Mouse (Mus musculus): ENCODE results near the gene Fis1.
"Not testable (repeated sequence)": the region's sequence is repeated elsewhere in the genome, so short reads cannot be mapped to it uniquely, and the experiment has no call there.

Fis1 gene

GRCm38 (mm10) chr5:136940029-136940428 lies 13.0 kb upstream of the Fis1 start:
- in situ Hi-C loops (cut with MboI; ENCODE audit: low sequenced_read_pairs), result not testable (repeated sequence)

- in situ Hi-C loops (cut with MboI; ENCODE audit: low sequenced_read_pairs), result no loop called here
These were observed 12.1 kb upstream of the Fis1 start for GRCm38 (mm10) chr5:136940845-136941560.

GRCm38 (mm10) chr5:136942781-136943180 lies 10.3 kb upstream of the Fis1 start:
- in situ Hi-C loops (cut with MboI; ENCODE audit: low sequenced_read_pairs), result no loop called here

GRCm38 (mm10) chr5:136943382-136943781 lies 9.7 kb upstream of the Fis1 start:
- in situ Hi-C loops (cut with MboI; ENCODE audit: low sequenced_read_pairs), result no loop called here

- in situ Hi-C loops (cut with MboI; ENCODE audit: low sequenced_read_pairs), result no loop called here
These were observed 8.0 kb upstream of the Fis1 start for GRCm38 (mm10) chr5:136945084-136945483.

GRCm38 (mm10) chr5:136947874-136948273 lies 5.2 kb upstream of the Fis1 start:
- in situ Hi-C loops (cut with MboI; ENCODE audit: low sequenced_read_pairs), result no loop called here

- in situ Hi-C loops (cut with MboI; ENCODE audit: low sequenced_read_pairs), result not testable (repeated sequence)
These were observed 3.3 kb upstream of the Fis1 start for GRCm38 (mm10) chr5:136949551-136950336.

GRCm38 (mm10) chr5:136950521-136950920 lies 2.6 kb upstream of the Fis1 start:
- in situ Hi-C loops (cut with MboI; ENCODE audit: low sequenced_read_pairs), result no loop called here

GRCm38 (mm10) chr5:136952153-136952552 lies 922 bp upstream of the Fis1 start:
- in situ Hi-C loops (cut with MboI; ENCODE audit: low sequenced_read_pairs), result no loop called here

GRCm38 (mm10) chr5:136953440-136953951 lies 421 bp downstream of the Fis1 start:
- in situ Hi-C loops (cut with MboI; ENCODE audit: low sequenced_read_pairs), result no loop called here

- in situ Hi-C loops (cut with MboI; ENCODE audit: low sequenced_read_pairs), result no loop called here
These were observed 2.5 kb downstream of the Fis1 start for GRCm38 (mm10) chr5:136955622-136956021.

- in situ Hi-C loops (cut with MboI; ENCODE audit: low sequenced_read_pairs), result no loop called here
These were observed 4.2 kb downstream of the Fis1 start for GRCm38 (mm10) chr5:136957250-136957649.

- in situ Hi-C loops (cut with MboI; ENCODE audit: low sequenced_read_pairs), result no loop called here
These were observed 6.0 kb downstream of the Fis1 start for GRCm38 (mm10) chr5:136958991-136959605.

GRCm38 (mm10) chr5:136960053-136960452 lies 7.0 kb downstream of the Fis1 start:
- in situ Hi-C loops (cut with MboI; ENCODE audit: low sequenced_read_pairs), result no loop called here

- in situ Hi-C loops (cut with MboI; ENCODE audit: low sequenced_read_pairs), result no loop called here
These were observed 8.4 kb downstream of the Fis1 start for GRCm38 (mm10) chr5:136961334-136961982.

- in situ Hi-C loops (cut with MboI; ENCODE audit: low sequenced_read_pairs), result no loop called here
These were observed 8.9 kb downstream of the Fis1 start for GRCm38 (mm10) chr5:136961983-136962461.

GRCm38 (mm10) chr5:136962501-136962900 lies 9.4 kb downstream of the Fis1 start:
- in situ Hi-C loops (cut with MboI; ENCODE audit: low sequenced_read_pairs), result no loop called here

GRCm38 (mm10) chr5:136962966-136963540 lies 10.0 kb downstream of the Fis1 start:
- in situ Hi-C loops (cut with MboI; ENCODE audit: low sequenced_read_pairs), result no loop called here

GRCm38 (mm10) chr5:136965210-136965609 lies 12.1 kb downstream of the Fis1 start:
- in situ Hi-C loops (cut with MboI; ENCODE audit: low sequenced_read_pairs), result no loop called here

- in situ Hi-C loops (cut with MboI; ENCODE audit: low sequenced_read_pairs), result no loop called here
These were observed 12.6 kb downstream of the Fis1 start for GRCm38 (mm10) chr5:136965686-136966085.

- in situ Hi-C loops (cut with MboI; ENCODE audit: low sequenced_read_pairs), result no loop called here
These were observed 13.3 kb downstream of the Fis1 start, which contains the start of gene Cldn15 for GRCm38 (mm10) chr5:136966331-136966730. Gene Cldn15 (plus strand): TSS chr5:136966616.

All from CH12F3 (cell line).